Mouse (Mus musculus) midbrain, embryonic 11.5 days (tissue): Measurements from ENCODE around the gene Trmt112. TPM values are rescaled to one million over a fixed set of nuclear protein-coding genes. Genes with fewer than 3 reads are reported as not detected.
"Not testable (repeated sequence)": the region's sequence is repeated elsewhere in the genome, so short reads cannot be mapped to it uniquely, and the experiment has no call there.

ENCODE experiments used
- ATAC-seq: fragments of 200-750 bp; cut with Nextera tagmentation; 2 replicates; pipeline ENCODE4 v1.8.0; 2017; ENCODE audit warnings: moderate TSS enrichment, moderate library complexity; ENCODE audit not compliant: low FRiP score
- DNase-seq: peaks from one replicate; pipeline ENCODE4 v3.0.0; 2015; ENCODE audit warnings: low spot score; ENCODE audit errors: missing footprints
- H3K27ac ChIP-seq: fragments of 300-500 bp; sonication (generic); 2 replicates; pipeline ENCODE4 v1.5.1; 2014; ENCODE audit warnings: low read depth, low read length
- H3K27me3 ChIP-seq: fragments of 300-500 bp; sonication (generic); 2 replicates; pipeline ENCODE4 v1.6.1; 2014; ENCODE audit warnings: mild to moderate bottlenecking, low read length, moderate library complexity, mixed read lengths; ENCODE audit not compliant: control insufficient read depth, insufficient read depth
- H3K36me3 ChIP-seq: fragments of 300-500 bp; sonication (generic); 2 replicates; pipeline ENCODE4 v1.6.1; 2014; ENCODE audit warnings: mild to moderate bottlenecking, low read length, moderate library complexity, mixed read lengths; ENCODE audit not compliant: control insufficient read depth, insufficient read depth
- H3K4me1 ChIP-seq: fragments of 300-500 bp; sonication (generic); 2 replicates; pipeline ENCODE4 v1.6.1; 2014; ENCODE audit warnings: low read length; ENCODE audit not compliant: control insufficient read depth, insufficient read depth
- H3K4me2 ChIP-seq: fragments of 300-500 bp; sonication (generic); 2 replicates; pipeline ENCODE4 v1.6.1; 2014; ENCODE audit warnings: mild to moderate bottlenecking, moderate library complexity
- H3K4me3 ChIP-seq: fragments of 300-500 bp; sonication (generic); 2 replicates; pipeline ENCODE4 v1.5.1; 2014; ENCODE audit warnings: low read depth, low read length
- H3K9ac ChIP-seq: fragments of 300-500 bp; sonication (generic); 2 replicates; pipeline ENCODE4 v1.6.1; 2014; ENCODE audit warnings: low read length
- H3K9me3 ChIP-seq: fragments of 300-500 bp; sonication (generic); 2 replicates; pipeline ENCODE4 v1.6.1; 2016; ENCODE audit warnings: low read length; ENCODE audit not compliant: control insufficient read depth
- WGBS: fragments of 180-500 bp; shearing (Covaris S2); extraction: QIAGEN DNeasy Blood & Tissue Kit; methylation state at CpG from one replicate; pipeline ENCODE4 v1.1.7; 2014; 5-methylcytosine and 5-hydroxymethylcytosine counted together
- polyA plus RNA-seq: library from polyadenylated mRNA; unstranded; fragments of >200 nt; fragmentation: Nextera tagmentation; extraction: Ambion mirVana; gene quantifications from 2 replicates; pipeline ENCODE4 v1.2.1, GENCODE M21; 2014

Gene Trmt112
- polyA plus RNA-seq, 1 experiment from 2014 or later, result 151 TPM

DNA sequence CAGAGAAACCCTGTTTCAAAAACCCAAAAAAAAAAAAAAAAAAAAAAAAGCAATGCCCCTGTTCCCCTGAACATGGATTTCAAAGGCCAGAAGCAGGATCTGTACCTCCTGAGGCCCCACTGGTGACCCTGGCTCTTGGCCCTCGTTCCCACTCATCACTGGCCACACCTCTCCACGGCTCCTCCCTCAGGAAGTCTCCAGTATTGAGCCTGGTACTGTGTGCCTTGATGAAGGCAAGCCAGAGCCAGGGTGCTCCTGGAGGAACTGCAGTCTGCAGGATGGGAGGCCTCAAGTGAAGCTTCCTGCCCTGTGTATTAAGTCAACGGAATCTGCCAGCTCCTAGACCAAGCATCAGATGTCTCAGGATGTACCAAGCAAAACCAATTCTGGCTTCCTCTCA, 3.3 kb upstream of the Trmt112 start:
- Histone ChIP-seq H3K36me3 (peaks cover 10% of the 10 kb centered on the region), H3K4me1 (peaks cover 16% of the 10 kb centered on the region), H3K4me2 (no peak overlapping the region), H3K27ac (no peak overlapping the region), H3K4me3 (no peak overlapping the region), H3K27me3 (no peaks in the 10 kb centered on the region), H3K9me3 (no peaks in the 10 kb centered on the region), H3K9ac (no peak overlapping the region)
- 95% methylated on average over 3 of the region's 3 CpGs for WGBS
- ATAC-seq, result no peak
- no peak for DNase-seq

DNA sequence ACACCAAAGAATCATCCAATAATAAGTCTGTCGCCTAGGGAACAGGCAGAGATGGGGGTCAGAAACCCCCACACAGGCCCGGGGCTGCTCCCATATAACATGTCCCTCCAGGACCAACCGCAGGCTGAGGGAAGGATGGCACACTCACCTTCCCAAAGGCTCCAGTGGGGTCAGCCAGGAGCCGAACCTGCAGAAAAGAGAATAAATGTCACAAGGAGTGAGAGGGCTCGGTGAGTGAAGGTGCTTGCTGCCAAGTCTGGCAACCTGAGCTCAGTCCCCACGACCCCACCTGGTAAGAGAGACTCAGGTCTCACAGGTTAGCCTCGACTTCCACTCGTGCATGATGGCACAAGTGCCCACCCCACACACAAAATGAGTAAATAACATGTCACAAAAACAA, 2.4 kb upstream of the Trmt112 start:
- Histone ChIP-seq H3K36me3 (peaks cover 16% of the 10 kb centered on the region), H3K9me3 (no peaks in the 10 kb centered on the region), H3K27ac (no peak overlapping the region), H3K4me2 (no peak overlapping the region), H3K9ac (no peak overlapping the region), H3K27me3 (no peaks in the 10 kb centered on the region), H3K4me1 (peaks cover 18% of the 10 kb centered on the region), H3K4me3 (no peak overlapping the region)
- no peak for DNase-seq
- WGBS, result 90% methylated on average over 8 of the region's 8 CpGs
- ATAC-seq, result no peak

DNA sequence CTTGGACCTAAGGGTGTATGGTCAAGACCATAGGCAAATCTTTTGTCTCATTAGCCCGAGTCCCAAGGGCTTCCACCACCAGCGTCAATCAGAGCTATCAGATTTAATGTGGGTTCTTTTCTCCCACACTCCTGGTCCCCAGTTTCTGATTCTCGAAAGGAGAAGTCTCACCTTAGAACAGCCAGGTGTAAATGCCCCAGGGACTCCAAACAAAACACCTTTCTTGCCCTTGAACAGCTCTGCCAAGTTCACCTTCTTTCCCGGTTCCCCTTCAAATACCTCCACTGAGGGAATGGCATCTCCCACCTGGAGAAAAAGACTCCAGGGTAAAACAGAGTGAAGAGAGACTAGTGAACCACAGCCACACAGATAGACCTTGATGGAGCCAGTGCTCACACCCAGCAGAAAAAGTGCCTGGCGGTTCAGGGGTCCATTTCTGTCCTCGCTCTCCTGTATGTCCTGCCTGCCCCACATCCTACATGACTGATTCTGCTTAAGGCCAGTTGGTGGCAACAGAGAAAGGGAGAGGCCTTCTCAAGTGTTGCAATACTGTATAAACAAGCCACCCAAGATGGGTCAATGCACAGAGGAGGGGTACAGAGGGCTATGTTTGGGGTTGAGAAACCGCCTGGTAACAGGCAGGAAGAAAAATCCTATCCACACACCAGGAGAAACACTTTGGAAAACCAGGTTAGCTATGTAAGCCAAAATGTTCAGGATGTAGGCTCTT, 1.5 kb upstream of the Trmt112 start:
- ATAC-seq (no peak), DNase-seq (no peak)
- no peaks in the 10 kb centered on the region for H3K9me3 ChIP-seq
- no peaks in the 10 kb centered on the region for H3K27me3 ChIP-seq
- H3K4me1 ChIP-seq, result peaks cover 18% of the 10 kb centered on the region
- WGBS, result 92% methylated on average over 7 of the region's 7 CpGs
- H3K27ac ChIP-seq, result no peak overlapping the region
- peaks cover 18% of the 10 kb centered on the region for H3K36me3 ChIP-seq
- H3K4me2 ChIP-seq, result peak overlapping the region; percentile 67; the same call in 1 of the 2 replicates
- peak overlapping the region; percentile 28; the same call in 1 of the 2 replicates for H3K9ac ChIP-seq
- no peak overlapping the region for H3K4me3 ChIP-seq

GRCm38 (mm10) chr19:6909021-6909420, 477 bp upstream of the Trmt112 start:
- H3K27me3 ChIP-seq, result no peaks in the 10 kb centered on the region
- no peak for DNase-seq

GRCm38 (mm10) chr19:6910306-6910705, 808 bp downstream of the Trmt112 start:
- H3K9me3 ChIP-seq, H3K27me3 ChIP-seq: not testable (repeated sequence)
- Histone ChIP-seq H3K9ac (peak overlapping the region; percentile 76), H3K27ac (peak overlapping the region; percentile 92), H3K4me1 (peaks cover 18% of the 10 kb centered on the region), H3K4me3 (peak overlapping the region; percentile 69), H3K4me2 (peak overlapping the region; percentile 67), H3K36me3 (peaks cover 18% of the 10 kb centered on the region)
- DNase-seq (peak; percentile 88), ATAC-seq (peak; percentile 56; the same call in 1 of the 2 replicates)
- WGBS, result 0% methylated on average over 30 of the region's 30 CpGs

More at GRCm38 (mm10) chr19:6909021-6909420, 477 bp upstream of the Trmt112 start:
- H3K27ac ChIP-seq, result peak overlapping the region; percentile 92
- H3K4me2 ChIP-seq, result peak overlapping the region; percentile 67
- peaks cover 18% of the 10 kb centered on the region for H3K4me1 ChIP-seq
- ATAC-seq, result no peak
- H3K36me3 ChIP-seq, result peaks cover 20% of the 10 kb centered on the region
- H3K4me3 ChIP-seq, result peak overlapping the region; percentile 69
- no peaks in the 10 kb centered on the region for H3K9me3 ChIP-seq
- 13% methylated on average over 11 of the region's 11 CpGs for WGBS
- H3K9ac ChIP-seq, result peak overlapping the region; percentile 76

DNA sequence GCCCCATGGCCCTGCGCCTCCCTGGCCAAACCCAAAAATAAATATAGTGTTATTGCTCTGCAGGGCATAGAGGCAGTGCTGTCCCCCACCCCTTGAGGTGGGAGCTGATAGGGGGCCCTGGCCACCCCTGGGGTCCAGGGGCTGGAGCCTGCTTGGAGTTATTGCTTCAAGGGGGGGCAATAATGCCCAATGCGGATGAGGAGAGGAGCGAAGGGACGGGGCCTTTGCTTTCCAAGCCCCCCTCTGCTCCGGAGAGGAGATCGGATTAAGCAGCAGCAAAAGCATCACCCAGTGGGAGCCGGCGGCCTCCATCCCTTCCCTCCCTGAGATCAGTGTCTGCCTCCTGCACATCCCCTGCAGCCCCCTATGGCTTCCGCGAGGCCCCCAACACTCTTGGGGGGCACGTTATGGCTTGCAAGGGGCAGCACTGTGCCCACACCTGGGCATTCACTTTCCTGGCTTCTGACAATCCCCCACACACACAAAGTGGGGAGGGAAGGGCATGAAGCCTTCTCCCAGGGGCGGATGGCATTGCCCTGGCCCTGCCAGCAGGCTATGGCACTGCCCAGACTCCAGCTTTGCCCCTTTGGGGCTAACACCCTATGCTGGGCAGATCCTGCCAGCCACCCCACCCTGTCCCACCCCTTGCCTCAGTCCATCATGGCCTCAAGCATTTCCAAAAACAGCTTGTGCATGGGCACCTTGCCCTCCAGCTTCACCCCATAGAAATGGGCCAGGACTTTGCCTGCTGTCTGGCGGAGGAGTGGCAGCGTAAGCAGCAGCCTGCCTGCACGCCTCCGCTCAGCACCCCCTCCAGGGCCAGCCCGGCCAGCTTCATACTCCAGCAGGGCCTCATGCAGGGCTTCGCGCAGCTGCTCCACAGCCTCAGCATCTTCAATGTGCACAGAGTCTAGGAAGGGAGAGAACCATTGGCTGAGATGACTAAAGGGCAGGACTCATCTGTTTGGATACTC, 1.9 kb downstream of the Trmt112 start:
- Histone ChIP-seq H3K27ac (no peak overlapping the region), H3K27me3 (no peaks in the 10 kb centered on the region), H3K4me2 (peak overlapping the region; percentile 67), H3K9ac (no peak overlapping the region), H3K4me3 (no peak overlapping the region; the same call in 1 of the 2 replicates), H3K36me3 (peaks cover 16% of the 10 kb centered on the region), H3K9me3 (no peaks in the 10 kb centered on the region), H3K4me1 (peaks cover 18% of the 10 kb centered on the region)
- DNase-seq (no peak), ATAC-seq (no peak)
- WGBS, result 87% methylated on average over 19 of the region's 19 CpGs

- ATAC-seq (no peak), DNase-seq (no peak)
- Histone ChIP-seq H3K27ac (no peak overlapping the region), H3K9ac (no peak overlapping the region), H3K27me3 (no peaks in the 10 kb centered on the region), H3K4me1 (peaks cover 18% of the 10 kb centered on the region), H3K36me3 (peaks cover 10% of the 10 kb centered on the region), H3K4me3 (no peak overlapping the region), H3K9me3 (no peaks in the 10 kb centered on the region), H3K4me2 (no peak overlapping the region)
- WGBS, result 94% methylated on average over 15 of the region's 15 CpGs
Measured at GRCm38 (mm10) chr19:6912205-6912970, 2.9 kb downstream of the Trmt112 start.

DNA sequence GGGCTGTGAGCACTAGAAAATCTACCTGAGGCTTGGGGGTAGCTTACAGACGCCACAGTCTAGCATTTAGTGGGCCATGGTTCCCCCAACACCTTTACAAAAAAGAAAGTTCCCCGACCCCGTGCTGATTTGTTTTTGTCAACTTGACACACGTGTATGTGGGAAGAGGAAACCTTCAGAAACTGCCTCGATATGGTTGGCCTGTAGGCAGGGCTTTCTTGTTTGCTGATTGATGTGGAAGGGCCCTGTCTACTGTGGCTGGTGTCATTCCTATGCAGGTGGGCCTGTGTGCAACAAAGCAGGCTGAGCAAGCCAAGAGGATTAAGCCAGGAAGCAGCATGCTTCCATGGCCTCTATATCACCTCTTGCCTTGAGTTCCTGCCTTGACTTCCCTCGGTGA, 3.5 kb downstream of the Trmt112 start:
- no peak for ATAC-seq
- H3K4me1 ChIP-seq, result peaks cover 16% of the 10 kb centered on the region
- WGBS, result 86% methylated on average over 6 of the region's 6 CpGs

More for the DNA sequence above, 3.5 kb downstream of the Trmt112 start:
- no peak for DNase-seq
- Histone ChIP-seq H3K4me2 (no peak overlapping the region), H3K27ac (no peak overlapping the region), H3K9ac (no peak overlapping the region), H3K36me3 (peaks cover 10% of the 10 kb centered on the region), H3K9me3 (no peaks in the 10 kb centered on the region), H3K4me3 (no peak overlapping the region), H3K27me3 (no peaks in the 10 kb centered on the region)
